Mouse (Mus musculus): ENCODE results near the gene Cxcl17. TPM values are rescaled to one million over a fixed set of nuclear protein-coding genes. Genes with fewer than 3 reads are reported as not detected.

The Cxcl17 gene
- polyA plus RNA-seq, 3 experiments from 2014 or later = not detected

GRCm38 (mm10) chr7:25367632-25368293, 44.9 kb downstream of the Cxcl17 start:
- no peak for ATAC-seq

- ATAC-seq = no peak
Observed at GRCm38 (mm10) chr7:25365937-25366625, 46.6 kb downstream of the Cxcl17 start.

- ATAC-seq = no peak
Observed at GRCm38 (mm10) chr7:25363632-25364031, 49.1 kb downstream of the Cxcl17 start.

- ATAC-seq = no peak
Observed at GRCm38 (mm10) chr7:25363151-25363550, 49.5 kb downstream of the Cxcl17 start.

- no peak for ATAC-seq
Observed at GRCm38 (mm10) chr7:25358721-25359206, 53.9 kb downstream of the Cxcl17 start.

Other genes with a start within 250 kb of the Cxcl17 start
- gene Pou2f2, start 233.2 kb downstream of the Cxcl17 start, polyA plus RNA-seq (2017; shearing (Covaris generic)) = 10 to 100 TPM; 18.1 to 32.0 (median 30.0) TPM
- gene Dedd2, start 192.3 kb downstream of the Cxcl17 start, polyA plus RNA-seq (2017; shearing (Covaris generic)) = 10 to 100 TPM; 24.6 to 26.2 (median 25.0) TPM
- gene Zfp526, start 191.5 kb downstream of the Cxcl17 start, polyA plus RNA-seq (2017; shearing (Covaris generic)) = 1 to 10 TPM; 2.2 to 4.0 (median 2.5) TPM
- gene Gsk3a, start 175.0 kb downstream of the Cxcl17 start, polyA plus RNA-seq (2017; shearing (Covaris generic)) = 10 to 100 TPM in 1 of 3 experiments, 1 to 10 TPM in 2; 8.5 to 13.3 (median 8.9) TPM
- under 1 TPM; 0.34 to 0.70 (median 0.38) TPM for gene Erf, start 162.1 kb downstream of the Cxcl17 start, polyA plus RNA-seq (2017; shearing (Covaris generic))
- 10 to 100 TPM; 17.9 to 35.2 (median 21.6) TPM for gene Cic, start 145.2 kb downstream of the Cxcl17 start, polyA plus RNA-seq (2017; shearing (Covaris generic))
- 10 to 100 TPM; 17.5 to 37.2 (median 31.3) TPM for gene Pafah1b3, start 114.9 kb downstream of the Cxcl17 start, polyA plus RNA-seq (2017; shearing (Covaris generic))
- gene Prr19, start 111.5 kb downstream of the Cxcl17 start, polyA plus RNA-seq (2017; shearing (Covaris generic)) = not detected
- not detected for gene Tmem145, start 106.8 kb downstream of the Cxcl17 start, polyA plus RNA-seq (2017; shearing (Covaris generic))
- under 1 TPM in 2 of 3 experiments, not detected in 1; 0.13 to 0.31 TPM for gene Megf8, start 95.7 kb downstream of the Cxcl17 start, polyA plus RNA-seq (2017; shearing (Covaris generic))
- gene Cnfn, start 43.2 kb downstream of the Cxcl17 start, polyA plus RNA-seq (2017; shearing (Covaris generic)) = not detected
- 10 to 100 TPM in 2 of 3 experiments, 1 to 10 TPM in 1; 9.0 to 11.0 (median 10.1) TPM for gene Lipe, start 14.2 kb downstream of the Cxcl17 start, polyA plus RNA-seq (2017; shearing (Covaris generic))
- under 1 TPM in 1 of 3 experiments, not detected in 2; 0.54 TPM for gene Ceacam1, start 64.7 kb upstream of the Cxcl17 start, polyA plus RNA-seq (2017; shearing (Covaris generic))
- under 1 TPM in 1 of 3 experiments, not detected in 2; 0.20 TPM for gene Ceacam2, start 127.0 kb upstream of the Cxcl17 start, polyA plus RNA-seq (2017; shearing (Covaris generic))
- not detected for gene Erich4, start 203.0 kb upstream of the Cxcl17 start, polyA plus RNA-seq (2017; shearing (Covaris generic))
- 10 to 100 TPM; 27.1 to 55.4 (median 47.5) TPM for gene Dmac2, start 206.5 kb upstream of the Cxcl17 start, polyA plus RNA-seq (2017; shearing (Covaris generic))
- gene B3gnt8, start 213.8 kb upstream of the Cxcl17 start, polyA plus RNA-seq (2017; shearing (Covaris generic)) = under 1 TPM in 2 of 3 experiments, not detected in 1; 0.40 to 0.45 TPM
- 10 to 100 TPM; 10.5 to 16.7 (median 15.5) TPM for gene Bckdha, start 246.1 kb upstream of the Cxcl17 start, polyA plus RNA-seq (2017; shearing (Covaris generic))
- 100 to 1,000 TPM in 2 of 3 experiments, 10 to 100 TPM in 1; 65.5 to 124 (median 103) TPM for gene Exosc5, start 246.3 kb upstream of the Cxcl17 start, polyA plus RNA-seq (2017; shearing (Covaris generic))